Mouse (Mus musculus): ENCODE results near the gene Clmn.
"Not testable (repeated sequence)": the region's sequence is repeated elsewhere in the genome, so short reads cannot be mapped to it uniquely, and the experiment has no call there.

Gene Clmn

DNA sequence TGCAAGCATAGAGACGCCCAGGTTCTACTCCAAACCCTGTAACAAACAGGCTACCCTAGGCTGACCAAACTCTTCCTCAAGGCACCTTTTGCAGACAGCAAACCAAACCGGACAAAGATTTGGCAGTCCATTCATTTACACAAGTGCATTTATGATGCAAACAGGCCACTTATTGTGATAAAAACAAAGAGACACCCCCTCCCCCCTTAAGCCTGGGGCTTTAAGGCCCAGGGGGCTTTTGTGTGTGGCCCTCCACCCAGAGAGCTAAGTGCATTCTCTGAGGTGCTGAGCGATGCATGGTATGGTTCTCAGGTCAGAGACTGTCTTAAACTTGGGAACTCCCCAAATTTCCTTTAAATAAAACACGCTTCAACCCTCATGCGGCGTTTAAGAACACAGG is 101.0 kb downstream of the Clmn start:
- DNase-seq (ENCODE audit: extremely low spot score, low read depth, low spot score) = no peak

DNA sequence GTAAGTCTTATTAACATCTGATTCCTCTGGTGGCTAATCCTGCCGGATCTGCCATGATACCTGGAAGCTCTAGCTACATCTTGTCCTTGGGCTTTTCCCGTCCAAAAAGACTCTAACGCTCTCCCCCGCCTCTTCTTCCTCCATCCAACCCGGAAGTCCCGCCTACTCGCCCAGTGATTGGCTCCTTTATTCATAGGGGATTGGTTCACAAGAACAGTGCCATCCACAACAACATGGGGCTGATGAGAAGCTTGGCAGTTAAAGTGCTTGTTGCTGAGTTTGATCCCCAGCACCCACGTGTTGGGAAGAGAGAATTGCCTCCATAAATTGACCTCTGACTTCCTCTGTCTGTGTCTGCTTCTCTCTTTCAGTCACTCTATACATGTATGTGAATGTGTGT is 103.5 kb downstream of the Clmn start:
- no peak for DNase-seq (ENCODE audit: extremely low spot score, low read depth, low spot score)

DNA sequence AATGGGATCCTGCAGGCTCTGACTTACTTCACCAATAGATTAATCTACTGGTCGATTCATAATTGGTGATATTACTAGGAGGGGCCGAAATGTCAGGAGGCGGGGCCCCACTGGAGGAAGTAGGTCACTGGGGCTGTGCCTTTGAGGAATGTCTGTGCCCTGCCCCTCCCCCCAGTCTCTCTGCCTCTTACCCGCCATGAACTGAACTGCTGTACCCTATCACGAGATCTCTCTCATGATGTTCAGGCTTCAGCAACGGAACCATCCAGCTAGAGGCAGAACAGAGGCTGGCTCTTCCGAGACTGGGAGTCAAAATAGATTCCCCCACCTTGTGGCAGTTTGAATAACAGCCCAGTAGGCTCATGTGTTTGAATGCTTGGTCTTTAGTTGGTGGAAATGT is 106.8 kb downstream of the Clmn start:
- no peak for DNase-seq (ENCODE audit: extremely low spot score, low read depth, low spot score)

DNA sequence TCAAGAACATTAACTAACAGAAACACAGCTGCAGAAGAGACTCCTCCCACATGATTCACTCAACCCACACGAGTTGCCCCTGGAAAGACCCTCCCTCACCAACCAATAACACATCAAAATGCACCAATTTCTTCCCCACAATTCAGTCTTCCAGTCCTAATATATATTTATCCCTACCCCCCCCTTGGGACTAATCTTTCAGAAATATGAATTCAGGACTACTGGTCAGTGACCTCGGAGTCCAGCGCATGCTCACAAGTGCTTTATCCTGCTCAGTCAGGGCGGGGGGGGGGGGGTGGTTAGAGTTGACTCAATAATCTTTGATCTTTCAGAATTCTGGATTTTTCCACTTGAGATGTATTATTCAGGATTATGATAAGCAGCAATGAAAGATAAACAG is 111.2 kb downstream of the Clmn start:
- no peak for DNase-seq (ENCODE audit: extremely low spot score, low read depth, low spot score)

DNA sequence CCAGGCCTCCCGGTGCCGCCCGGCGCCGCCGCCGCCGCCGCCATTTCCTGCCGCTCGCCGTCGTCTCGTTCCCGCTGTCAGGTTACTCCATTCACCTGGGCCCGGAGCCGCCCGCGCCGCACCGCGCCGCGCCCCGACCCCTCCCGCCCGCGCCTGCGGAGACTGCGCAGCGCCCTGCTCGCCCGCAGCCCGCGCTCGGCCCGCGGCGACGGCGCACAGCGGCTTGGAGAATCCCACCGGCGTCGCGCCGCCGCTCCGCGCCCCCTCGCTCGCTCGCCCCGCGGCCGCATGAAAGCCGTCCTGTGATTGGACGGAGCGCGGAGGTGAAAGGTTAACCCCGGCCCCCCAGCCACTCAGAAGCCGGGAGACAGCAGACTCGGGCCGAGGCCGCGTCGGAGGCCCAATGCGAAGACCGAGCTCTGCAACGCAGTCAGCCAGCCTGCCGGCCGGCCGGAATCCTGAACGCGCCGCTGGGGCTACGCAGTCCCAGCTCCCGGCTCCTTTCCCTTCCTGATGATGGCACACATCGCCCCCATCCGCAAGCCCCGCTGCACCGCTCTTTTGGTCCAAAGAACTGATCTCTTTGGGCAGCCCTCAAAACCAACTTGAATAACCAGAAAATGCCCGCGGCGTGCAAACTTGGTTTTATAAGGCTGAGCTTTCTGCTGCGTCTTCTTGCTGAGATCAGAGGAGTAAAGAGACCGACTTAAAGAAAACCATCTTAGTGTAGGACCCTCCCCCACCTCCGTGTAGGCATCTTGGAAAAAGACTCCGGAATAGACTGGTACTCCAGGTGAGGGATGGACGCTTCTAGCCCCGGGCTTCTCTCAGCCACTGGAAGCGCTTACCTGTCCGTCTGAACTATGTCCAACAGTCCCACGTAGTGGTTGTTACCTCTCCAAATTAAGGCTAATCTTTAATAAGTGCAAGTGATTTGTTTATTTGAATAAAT is 112.8 kb downstream of the Clmn start, which contains the start of gene Dicer1:
Gene Dicer1, minus strand, starts transcription at position 139 of the 952 bp plus-strand sequence.
- peak; percentile 82 for DNase-seq (ENCODE audit: extremely low spot score, low read depth, low spot score)

DNA sequence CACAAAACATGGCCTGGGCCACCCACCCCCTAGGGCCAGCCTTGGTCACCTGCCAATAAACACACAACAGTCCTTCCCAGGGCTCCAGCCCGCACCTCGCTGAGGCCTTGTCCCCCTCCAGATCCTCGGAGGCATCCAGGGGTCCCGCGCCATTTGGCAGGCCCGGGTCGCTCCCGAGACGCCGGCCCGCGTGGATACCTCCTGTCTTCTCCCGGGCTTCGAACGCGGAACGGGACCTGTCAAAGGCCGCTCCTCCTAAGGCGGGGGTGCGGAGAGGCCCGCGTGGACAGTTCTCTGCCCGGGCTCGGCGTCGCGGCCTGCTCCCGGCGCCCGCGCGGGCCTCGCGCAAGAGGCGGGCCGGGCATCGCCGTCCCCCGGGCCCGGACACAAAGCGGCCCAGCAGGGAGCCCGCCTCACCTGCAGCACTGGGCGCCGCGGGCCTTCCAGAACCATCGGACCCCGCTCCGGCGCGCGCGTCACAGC is 113.5 kb downstream of the Clmn start:
- no peak for DNase-seq (ENCODE audit: extremely low spot score, low read depth, low spot score)

DNA sequence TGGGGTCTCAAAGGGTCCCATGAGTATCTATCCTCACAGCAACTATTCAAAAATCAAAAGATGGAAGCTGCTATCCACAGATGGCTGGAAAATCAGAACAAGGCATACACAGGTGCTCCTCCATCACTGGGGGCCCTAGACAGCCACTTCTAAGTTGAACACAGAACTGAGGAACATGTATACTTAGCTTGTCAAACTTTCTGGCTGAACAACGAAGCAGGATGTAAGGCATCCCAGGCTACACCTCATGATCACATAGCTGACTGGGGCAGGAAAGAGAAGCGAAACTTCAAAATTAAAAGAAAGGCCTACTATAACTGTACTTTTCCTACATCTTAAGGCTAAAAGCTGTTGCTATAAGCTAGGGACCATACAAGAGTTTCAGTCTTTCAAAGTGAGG is 115.9 kb downstream of the Clmn start:
- no peak for DNase-seq (ENCODE audit: extremely low spot score, low read depth, low spot score)

DNA sequence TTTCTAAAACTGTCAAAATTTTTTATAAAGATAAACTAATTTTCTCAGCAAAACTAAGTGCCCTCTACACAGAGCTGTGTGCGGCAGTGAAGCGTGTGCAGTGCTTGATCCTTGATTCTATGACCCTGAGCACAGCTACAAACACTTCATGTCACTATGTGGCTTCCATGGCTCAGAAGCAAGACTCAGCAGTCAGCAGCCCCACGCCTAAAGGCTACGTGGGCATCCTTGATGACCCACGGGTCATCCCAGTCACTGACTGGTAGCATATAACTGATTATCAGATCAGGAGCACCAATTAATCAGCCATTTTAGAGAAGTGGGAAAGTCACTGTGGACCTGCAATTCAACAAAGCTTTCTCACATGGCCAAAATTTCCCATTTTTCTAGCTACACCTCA is 117.6 kb downstream of the Clmn start:
- DNase-seq (ENCODE audit: extremely low spot score, low read depth, low spot score) = no peak

DNA sequence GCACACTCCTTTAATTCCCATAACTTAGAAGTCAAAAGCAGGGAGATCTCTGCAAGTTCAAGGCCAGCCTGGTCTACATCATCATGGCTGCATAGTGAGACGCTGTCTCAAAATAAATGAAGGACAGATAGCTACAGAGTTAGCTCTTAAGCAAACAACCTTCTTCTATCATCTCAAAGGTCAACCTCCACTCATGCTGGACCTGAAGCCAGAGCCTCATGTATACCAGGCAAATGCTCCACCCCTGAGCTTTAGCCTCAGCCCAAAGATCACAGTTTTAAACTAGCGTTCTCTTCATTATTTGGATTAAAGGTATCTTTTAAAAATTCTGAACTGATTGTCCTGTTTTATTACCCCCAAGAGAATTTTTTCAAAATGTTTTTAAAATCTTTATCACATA is 118.3 kb downstream of the Clmn start:
- no peak for DNase-seq (ENCODE audit: extremely low spot score, low read depth, low spot score)

DNA sequence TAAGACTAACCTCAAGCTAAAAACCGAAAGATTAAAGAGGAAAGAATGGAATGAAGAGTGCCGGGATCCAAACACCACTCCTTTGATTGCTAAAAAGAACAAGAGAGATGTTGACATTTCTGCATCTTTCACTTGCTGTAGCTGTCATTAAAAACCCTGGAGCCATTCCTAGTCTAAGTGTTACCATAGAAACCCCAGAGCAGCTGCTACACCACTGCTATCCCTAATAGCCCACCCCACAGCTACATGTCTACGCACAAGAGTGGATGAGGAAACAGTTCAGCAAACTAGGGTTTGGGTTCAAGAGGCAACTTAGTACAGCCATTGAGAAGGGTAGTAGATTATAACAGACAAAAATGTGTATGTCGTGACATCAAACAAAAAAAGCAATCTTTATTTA is 121.2 kb downstream of the Clmn start:
- no peak for DNase-seq (ENCODE audit: extremely low spot score, low read depth, low spot score)

DNA sequence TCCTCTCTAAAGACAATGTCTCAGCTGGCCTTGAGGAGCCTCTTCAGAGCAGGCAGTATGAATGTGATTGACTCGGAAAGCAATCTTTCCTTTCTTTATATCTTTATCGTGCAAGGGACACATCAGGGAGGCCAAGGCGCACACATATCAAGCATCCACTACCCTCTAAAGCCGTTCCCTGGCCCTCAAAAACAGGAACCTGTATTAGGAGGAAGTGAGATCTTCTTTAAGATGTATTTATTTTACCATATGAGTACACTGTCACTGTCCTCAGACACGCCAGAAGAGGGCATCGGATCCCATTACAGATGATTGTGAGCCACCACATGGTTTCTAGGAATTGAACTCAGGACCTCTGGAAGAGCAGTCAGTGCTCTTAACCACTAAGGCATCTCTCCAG is 122.6 kb downstream of the Clmn start:
- no peak for DNase-seq (ENCODE audit: extremely low spot score, low read depth, low spot score)

DNA sequence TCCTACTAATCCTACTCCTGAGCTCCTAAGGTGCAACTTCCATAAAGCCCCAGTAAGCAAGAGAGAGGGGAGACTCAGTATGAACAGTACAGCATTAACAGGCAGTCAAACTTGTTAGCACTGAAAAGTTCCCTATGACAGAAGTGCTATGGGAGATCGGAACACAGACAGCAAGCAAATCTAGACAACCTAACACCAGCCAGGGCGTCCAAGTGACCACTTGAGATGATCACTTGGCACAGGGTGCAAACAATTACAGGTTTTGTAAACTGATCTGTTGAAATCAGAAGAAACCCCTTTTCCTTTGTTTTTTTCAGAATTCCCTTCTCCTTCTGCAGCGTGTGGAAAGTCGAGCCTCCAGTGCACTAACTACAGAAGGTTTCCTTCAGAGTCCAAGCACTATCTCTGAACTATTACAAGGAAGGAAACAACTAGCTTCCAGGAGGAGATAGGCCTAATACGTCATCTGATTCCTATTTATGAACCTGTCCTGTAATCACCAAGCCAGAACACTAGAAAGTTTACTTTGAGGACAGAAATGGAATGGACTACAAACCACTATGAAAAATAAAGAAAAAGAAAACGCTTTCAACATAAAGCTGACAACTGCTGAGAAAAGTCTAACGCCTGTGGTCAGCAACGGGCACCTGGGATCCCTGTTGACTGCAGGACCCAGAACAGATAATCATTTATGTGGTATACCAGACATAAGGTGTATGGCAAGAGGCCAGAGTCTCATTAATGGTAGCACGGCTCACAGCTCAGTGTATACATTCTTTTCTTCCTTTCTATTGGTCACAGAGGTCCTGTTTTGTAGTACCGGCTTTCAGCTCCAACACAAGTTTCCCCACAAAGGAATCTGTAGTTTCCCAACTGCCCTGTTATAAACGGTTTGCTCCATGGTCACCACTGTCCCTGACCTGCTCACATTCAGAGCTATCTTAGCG is 123.8 kb downstream of the Clmn start:
- no peak for DNase-seq (ENCODE audit: extremely low spot score, low read depth, low spot score)

DNA sequence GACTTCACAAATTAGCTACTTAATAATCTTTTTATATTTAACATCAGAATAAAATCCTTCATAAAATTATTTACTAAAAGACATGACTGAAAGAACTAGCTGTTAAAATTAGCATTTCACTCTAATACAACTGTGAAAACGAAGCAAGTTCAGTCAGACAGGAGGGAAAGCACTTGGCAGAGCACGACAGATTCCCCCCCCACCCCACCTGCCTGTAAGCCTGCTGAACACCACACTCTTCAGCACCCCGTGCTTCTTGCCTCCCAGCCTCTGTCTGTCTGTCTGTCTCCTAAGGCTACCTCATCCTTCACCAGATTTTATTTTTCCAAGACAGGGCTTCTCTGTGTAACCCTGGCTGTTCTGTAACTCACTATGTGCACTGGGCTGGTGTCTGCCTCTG is 125.9 kb downstream of the Clmn start:
- no peak for DNase-seq (ENCODE audit: extremely low spot score, low read depth, low spot score)

DNA sequence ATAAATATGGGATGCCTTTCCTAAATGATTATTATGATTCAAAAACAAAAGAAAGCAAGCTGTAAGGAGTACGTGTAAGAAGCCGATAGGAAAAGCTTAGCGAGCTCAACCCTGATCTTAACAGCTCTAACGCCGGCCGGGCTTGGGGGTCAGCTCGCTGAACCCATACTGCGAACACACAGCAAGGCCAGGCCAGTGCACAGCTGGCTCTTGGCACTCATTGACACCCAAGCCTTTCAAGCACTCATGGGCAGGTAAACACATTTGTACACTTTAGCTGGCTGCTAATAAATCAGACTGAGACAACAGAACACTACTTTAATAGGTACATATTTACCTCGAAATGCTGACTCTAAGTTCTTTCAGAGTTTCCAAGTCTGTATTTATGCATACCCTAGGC is 126.4 kb downstream of the Clmn start:
- DNase-seq (ENCODE audit: extremely low spot score, low read depth, low spot score) = no peak

DNA sequence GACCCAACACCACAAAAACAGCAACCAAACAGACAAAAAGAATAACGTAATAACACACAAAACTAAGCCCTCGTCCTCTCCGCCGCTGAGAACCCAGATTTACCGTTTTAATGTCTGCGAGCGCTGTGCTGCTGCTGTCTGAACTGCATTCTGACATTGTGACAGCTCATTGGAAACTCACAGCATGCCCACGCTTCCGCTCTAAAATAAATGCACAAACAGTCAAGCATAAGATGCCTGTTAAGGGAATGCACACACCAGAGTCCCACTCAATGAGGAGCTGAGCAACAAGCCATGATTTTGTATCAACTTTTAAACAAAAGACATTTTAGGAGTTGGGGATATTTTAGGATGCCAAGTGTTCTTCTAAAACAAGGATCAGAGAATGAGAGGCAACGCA is 127.2 kb downstream of the Clmn start:
- DNase-seq (ENCODE audit: extremely low spot score, low read depth, low spot score) = no peak

DNA sequence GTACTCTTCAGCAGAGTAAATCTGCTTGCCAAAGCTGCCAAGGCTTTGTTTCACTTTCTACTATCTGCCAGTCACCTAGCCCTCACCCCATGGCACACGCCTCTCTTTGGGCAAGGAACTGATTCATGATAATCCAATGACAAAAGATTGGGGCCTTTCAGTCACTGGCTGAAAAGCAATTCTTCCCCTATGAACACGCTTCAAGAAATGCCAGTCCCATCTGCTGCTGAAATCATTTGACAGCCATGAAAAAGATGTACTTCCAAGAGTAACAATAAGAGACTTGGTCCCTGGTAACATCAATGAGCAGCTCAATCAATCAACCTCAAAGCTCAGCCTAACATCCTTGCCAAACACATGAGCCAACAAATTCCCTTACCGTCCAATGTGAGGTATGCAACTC is 128.9 kb downstream of the Clmn start:
- DNase-seq (ENCODE audit: extremely low spot score, low read depth, low spot score) = no peak

DNA sequence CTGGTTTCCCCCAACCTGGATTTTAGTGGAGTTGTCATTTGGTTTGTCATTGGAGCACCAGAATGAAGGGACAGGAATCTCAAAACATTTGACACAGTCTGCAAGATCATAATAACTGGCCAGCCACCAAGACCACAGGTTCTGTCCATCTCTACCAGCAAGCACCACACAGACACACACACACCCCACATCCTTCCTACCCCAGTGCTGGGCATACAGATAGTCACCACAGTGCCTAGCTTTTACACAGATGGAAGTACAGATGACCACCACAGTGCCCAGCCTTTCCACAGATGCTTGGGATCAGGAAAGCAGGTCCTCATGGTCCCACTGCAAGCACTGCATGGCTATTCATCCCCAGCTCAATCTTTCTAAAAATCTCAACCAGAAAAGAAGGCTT is 131.7 kb downstream of the Clmn start:
- no peak for DNase-seq (ENCODE audit: extremely low spot score, low read depth, low spot score)

DNA sequence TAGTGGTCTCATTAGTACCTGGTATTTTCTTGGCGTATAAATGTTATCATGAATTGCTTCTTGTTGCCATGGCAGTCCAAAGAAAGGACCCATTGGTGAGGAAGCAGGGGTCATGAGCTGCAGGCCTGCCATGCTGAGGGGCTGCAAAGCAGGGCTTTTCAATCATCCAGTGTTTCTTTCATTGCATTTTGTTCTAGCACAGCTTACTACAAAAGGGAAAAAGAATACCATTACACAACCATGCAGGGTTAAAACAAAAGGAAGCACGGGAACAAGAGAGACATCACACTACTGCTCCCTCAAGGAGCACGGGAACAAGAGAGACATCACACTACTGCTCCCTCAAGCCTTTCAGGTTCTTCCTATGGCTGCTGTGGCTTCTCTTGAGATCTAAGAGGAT is 133.1 kb downstream of the Clmn start:
- no peak for DNase-seq (ENCODE audit: extremely low spot score, low read depth, low spot score)

DNA sequence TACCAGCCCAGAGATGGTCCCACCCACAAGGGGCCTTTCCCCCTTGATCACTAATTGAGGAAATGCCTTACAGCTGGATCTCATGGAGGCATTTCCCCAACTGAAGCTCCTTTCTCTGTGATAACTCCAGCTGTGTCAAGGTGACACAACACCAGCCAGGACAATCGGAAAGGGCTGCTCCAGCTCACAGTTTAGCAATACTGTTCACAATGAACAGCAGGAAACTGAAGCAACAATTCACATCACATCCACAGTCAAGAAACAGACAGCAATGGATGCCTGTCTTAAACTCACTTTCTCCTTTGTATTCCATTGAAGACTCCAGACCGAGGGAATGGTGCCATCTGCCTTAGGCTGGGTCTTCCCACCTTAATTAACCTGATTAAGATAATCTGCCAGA is 138.4 kb downstream of the Clmn start:
- DNase-seq (ENCODE audit: extremely low spot score, low read depth, low spot score) = not testable (repeated sequence)

DNA sequence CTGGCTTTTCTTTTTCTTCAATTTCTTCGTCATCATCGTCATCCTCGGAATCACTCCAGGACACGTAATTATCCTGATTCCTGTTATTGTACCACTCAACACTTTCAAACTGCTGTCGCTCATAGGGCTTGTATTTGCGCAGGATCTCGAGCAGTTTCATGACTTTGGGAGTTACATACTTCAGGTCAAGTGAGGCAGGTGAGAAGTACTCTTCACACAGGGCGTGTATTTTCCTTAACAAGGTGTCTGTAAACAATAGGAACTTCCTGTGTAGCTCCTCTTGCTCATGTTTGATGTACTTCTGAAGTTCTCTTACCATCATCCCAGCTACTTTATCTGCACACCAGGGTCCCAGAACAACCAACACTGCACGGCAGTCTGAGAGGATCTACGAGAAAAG is 142.8 kb downstream of the Clmn start:
- DNase-seq (ENCODE audit: extremely low spot score, low read depth, low spot score) = no peak

DNA sequence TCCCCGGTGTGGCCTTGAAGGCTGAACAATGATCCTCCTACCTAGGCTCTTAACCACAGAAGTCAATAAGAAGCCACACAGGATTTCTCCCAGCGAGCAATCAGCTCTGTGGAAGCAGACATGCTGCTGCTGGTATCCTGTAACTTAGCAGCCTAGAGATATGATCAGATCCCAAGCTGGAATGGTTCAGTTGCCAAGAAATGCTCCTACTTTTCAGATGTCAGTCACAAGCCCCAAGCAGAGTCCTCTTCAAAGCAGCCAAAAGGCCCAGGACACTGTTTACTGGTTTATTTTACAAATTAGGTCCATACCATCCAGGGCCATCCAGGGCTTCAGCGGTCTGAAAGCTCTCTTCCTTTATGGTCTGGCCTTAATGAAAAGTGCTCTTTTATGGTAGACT is 143.9 kb downstream of the Clmn start:
- DNase-seq (ENCODE audit: extremely low spot score, low read depth, low spot score) = no peak

DNA sequence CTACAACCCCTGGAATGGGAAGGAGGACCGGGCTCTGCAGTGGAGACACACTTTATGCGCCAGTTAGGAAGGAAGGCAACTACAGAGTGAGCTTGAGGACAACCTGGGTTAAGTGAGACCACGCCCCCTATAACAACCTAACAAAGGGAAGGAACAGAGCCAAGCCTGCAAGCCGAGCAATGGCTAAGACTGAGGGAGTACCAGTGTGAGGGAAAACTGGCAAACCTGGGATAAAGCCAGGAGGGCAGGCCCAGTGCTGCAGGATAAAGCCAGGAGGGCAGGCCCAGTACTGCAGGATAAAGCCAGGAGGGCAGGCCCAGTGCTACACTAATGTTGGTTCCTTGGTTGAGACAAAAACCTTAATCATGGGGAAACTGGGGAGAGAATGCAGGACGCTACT is 145.9 kb downstream of the Clmn start:
- DNase-seq (ENCODE audit: extremely low spot score, low read depth, low spot score) = no peak

All from hindlimb bud, embryonic 11.5 days (tissue).